Mouse (Mus musculus): ENCODE data around the gene Dennd1b. TPM values are rescaled to one million over a fixed set of nuclear protein-coding genes. Genes with fewer than 3 reads are reported as not detected.

The Dennd1b gene
- polyA plus RNA-seq (2012; ENCODE audit: low replicate concordance): 11.9 and 17.6 TPM in 2 replicates

DNA sequence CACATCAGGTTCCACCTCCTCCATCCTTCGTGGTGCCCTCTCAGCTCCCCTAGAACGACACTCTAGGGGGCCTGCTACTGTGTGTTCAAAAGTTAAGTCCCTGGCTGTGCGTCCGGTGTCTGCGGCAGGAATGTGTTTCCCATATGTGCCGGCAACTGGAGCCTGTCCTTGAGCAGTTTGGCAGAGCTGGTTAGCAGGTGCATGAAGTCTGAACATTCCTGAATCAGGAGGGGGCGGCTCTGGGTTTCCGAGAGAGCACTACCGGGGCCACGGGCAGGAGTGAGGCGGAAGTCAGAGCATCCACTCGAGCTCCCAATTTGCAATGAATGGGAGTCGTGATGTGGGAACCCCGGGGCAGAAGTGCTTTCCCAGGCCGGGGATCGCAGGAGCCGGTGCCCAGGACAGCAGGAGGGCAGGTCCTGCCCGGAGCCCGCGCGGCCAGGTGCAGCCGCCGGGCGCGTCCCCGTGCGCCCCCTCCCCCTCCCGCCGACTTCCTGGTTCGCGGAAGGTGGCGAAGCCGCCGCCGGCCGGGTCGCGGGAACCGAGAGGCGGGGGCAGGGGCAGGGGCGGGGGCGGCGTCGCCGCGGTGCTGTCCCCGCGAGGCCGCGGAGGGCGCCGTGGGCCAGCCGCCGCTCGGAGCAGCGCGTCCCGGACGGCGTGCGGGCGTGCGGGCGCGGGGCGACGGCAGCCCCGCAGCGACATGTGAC, at the start of gene Dennd1b:
TSS of gene Dennd1b (plus strand) at position 275 of the 707 bp plus-strand sequence.

Other genes starting within 250 kb of the Dennd1b start
- 0.04 TPM in 1 of 2 replicates, not detected in the other for gene Lhx9, start 114.9 kb upstream of the Dennd1b start, polyA plus RNA-seq (2012; ENCODE audit: low replicate concordance)
- 21.5 and 38.5 TPM in 2 replicates for gene 2310009B15Rik, start 106.6 kb upstream of the Dennd1b start, polyA plus RNA-seq (2012; ENCODE audit: low replicate concordance)